In the genomic region with DNA sequence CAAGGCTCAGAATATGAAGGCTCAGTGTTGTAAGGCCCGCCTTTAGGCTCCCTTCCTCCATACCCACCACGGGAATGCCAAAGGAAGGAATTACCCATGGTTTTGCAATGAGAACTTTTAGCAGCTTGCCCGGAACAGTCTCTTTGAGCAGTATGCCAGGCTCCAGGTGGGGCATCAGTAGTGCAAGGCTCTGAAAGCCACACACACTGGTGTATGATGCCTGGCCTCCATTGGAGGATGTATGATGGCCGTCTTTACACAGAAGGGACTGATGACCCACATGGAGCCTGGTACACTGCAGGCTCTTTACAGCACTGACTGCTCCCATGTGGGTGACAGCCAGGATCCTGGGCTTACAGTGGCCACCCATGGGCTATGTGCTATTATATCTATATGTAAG, we compare ENCODE assay signal across 13 mouse cellular contexts.
"Had no signal": no experiment of that assay in that cellular context is flagged by ENCODE, and none has a peak within 500 bp of the region (broad histone marks: within the 10 kb centered on the region; RNA-seq: fewer than 3 reads in every experiment).

No protein-coding gene starts in this region.

- DNase-seq: kidney, postnatal 25 days; layer of hippocampus, postnatal 36 days; liver; lung, adult 18-20 months; lung, postnatal 10 days; lung, postnatal 36 days; retina, postnatal 1 day; right cerebral cortex, postnatal 25 days; spleen, adult 18-20 months; thymus, postnatal 25 days had no signal

- ATAC-seq: liver, embryonic 12.5 days; midbrain, embryonic 13.5 days; midbrain, embryonic 16.5 days had no signal
